Mouse (Mus musculus): ENCODE results near the gene Acaa1a. TPM values are rescaled to one million over a fixed set of nuclear protein-coding genes. Genes with fewer than 3 reads are reported as not detected.

The Acaa1a gene
- polyA plus RNA-seq, 1 experiment, result 50.9 TPM

GRCm38 (mm10) chr9:119382603-119383002 is 43.1 kb downstream of the Acaa1a start:
- Histone ChIP-seq H3K4me3 (ENCODE audit: insufficient read depth, poor library complexity, severe bottlenecking) (no peak overlapping the region), H3K79me3 (ENCODE audit: low read depth) (no peaks in the 10 kb centered on the region), H3ac (ENCODE audit: control insufficient read depth, insufficient read length, low read depth) (no peak overlapping the region), H3K27me3 (ENCODE audit: control insufficient read depth, insufficient read depth, insufficient read length) (no peaks in the 10 kb centered on the region), H3K79me2 (ENCODE audit: control insufficient read depth, insufficient read depth) (no peaks in the 10 kb centered on the region), H3K36me3 (ENCODE audit: control insufficient read depth, insufficient read depth) (no peaks in the 10 kb centered on the region)
- TF ChIP-seq FOSL1 (IDR thresholded peaks at IDR 0.05; ENCODE audit: insufficient read depth, low read length, poor library complexity, severe bottlenecking) (no peak), CEBPB (IDR thresholded peaks at IDR 0.05; ENCODE audit: low read depth) (no peak), MYOG (IDR thresholded peaks at IDR 0.05; ENCODE audit: control insufficient read depth, extremely low read depth, insufficient read length) (no peak), MAX (IDR thresholded peaks at IDR 0.05) (no peak), CTCF (IDR thresholded peaks at IDR 0.05; ENCODE audit: control insufficient read depth, insufficient read depth, insufficient read length) (no peak), MYOD1 (IDR thresholded peaks at IDR 0.05; ENCODE audit: control insufficient read depth, insufficient read length, low read depth) (no peak), USF1 (IDR thresholded peaks at IDR 0.05; ENCODE audit: low read depth) (no peak)

- no peaks in the 10 kb centered on the region for H3K79me2 ChIP-seq (ENCODE audit: control insufficient read depth, insufficient read depth)
- TF ChIP-seq CEBPB (IDR thresholded peaks at IDR 0.05; ENCODE audit: low read depth) (no peak), MAX (IDR thresholded peaks at IDR 0.05) (no peak), MYOG (IDR thresholded peaks at IDR 0.05; ENCODE audit: control insufficient read depth, extremely low read depth, insufficient read length) (no peak), FOSL1 (IDR thresholded peaks at IDR 0.05; ENCODE audit: insufficient read depth, low read length, poor library complexity, severe bottlenecking) (no peak), USF1 (IDR thresholded peaks at IDR 0.05; ENCODE audit: low read depth) (no peak), CTCF (IDR thresholded peaks at IDR 0.05; ENCODE audit: control insufficient read depth, insufficient read depth, insufficient read length) (no peak), MYOD1 (IDR thresholded peaks at IDR 0.05; ENCODE audit: control insufficient read depth, insufficient read length, low read depth) (no peak)
- H3ac ChIP-seq (ENCODE audit: control insufficient read depth, insufficient read length, low read depth), result no peak overlapping the region
- H3K79me3 ChIP-seq (ENCODE audit: low read depth), result no peaks in the 10 kb centered on the region
- no peaks in the 10 kb centered on the region for H3K27me3 ChIP-seq (ENCODE audit: control insufficient read depth, insufficient read depth, insufficient read length)
- H3K4me3 ChIP-seq (ENCODE audit: insufficient read depth, poor library complexity, severe bottlenecking), result no peak overlapping the region
- no peaks in the 10 kb centered on the region for H3K36me3 ChIP-seq (ENCODE audit: control insufficient read depth, insufficient read depth)
Measured at GRCm38 (mm10) chr9:119388956-119389355, 49.5 kb downstream of the Acaa1a start.

DNA sequence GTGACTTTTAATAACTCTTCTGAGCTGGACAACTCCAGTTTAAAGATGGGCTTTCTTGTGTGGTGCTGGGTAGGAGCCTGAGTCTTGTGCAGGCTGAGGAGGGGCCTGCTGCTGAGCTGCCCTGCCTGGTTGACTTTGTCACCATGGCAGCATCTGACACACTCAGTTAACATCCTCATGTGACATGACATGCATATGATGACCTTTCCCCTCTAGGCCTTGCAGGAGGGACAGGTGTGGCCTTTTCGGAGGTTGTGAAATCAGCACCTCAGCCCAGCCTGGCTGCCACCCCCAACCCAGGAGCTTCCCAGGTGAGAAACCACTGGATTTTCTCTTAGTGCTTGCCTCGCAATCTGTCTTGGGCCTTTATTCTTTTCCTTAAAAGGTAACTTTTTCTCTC is 50.7 kb downstream of the Acaa1a start:
- Histone ChIP-seq H3ac (ENCODE audit: control insufficient read depth, insufficient read length, low read depth) (no peak overlapping the region), H3K27me3 (ENCODE audit: control insufficient read depth, insufficient read depth, insufficient read length) (no peaks in the 10 kb centered on the region), H3K4me3 (ENCODE audit: insufficient read depth, poor library complexity, severe bottlenecking) (no peak overlapping the region), H3K79me2 (ENCODE audit: control insufficient read depth, insufficient read depth) (no peaks in the 10 kb centered on the region), H3K36me3 (ENCODE audit: control insufficient read depth, insufficient read depth) (no peaks in the 10 kb centered on the region), H3K79me3 (ENCODE audit: low read depth) (no peaks in the 10 kb centered on the region)
- TF ChIP-seq FOSL1 (IDR thresholded peaks at IDR 0.05; ENCODE audit: insufficient read depth, low read length, poor library complexity, severe bottlenecking) (no peak), USF1 (IDR thresholded peaks at IDR 0.05; ENCODE audit: low read depth) (no peak), MYOD1 (IDR thresholded peaks at IDR 0.05; ENCODE audit: control insufficient read depth, insufficient read length, low read depth) (no peak), MYOG (IDR thresholded peaks at IDR 0.05; ENCODE audit: control insufficient read depth, extremely low read depth, insufficient read length) (no peak), CEBPB (IDR thresholded peaks at IDR 0.05; ENCODE audit: low read depth) (no peak), CTCF (IDR thresholded peaks at IDR 0.05; ENCODE audit: control insufficient read depth, insufficient read depth, insufficient read length) (no peak), MAX (IDR thresholded peaks at IDR 0.05) (no peak)

DNA sequence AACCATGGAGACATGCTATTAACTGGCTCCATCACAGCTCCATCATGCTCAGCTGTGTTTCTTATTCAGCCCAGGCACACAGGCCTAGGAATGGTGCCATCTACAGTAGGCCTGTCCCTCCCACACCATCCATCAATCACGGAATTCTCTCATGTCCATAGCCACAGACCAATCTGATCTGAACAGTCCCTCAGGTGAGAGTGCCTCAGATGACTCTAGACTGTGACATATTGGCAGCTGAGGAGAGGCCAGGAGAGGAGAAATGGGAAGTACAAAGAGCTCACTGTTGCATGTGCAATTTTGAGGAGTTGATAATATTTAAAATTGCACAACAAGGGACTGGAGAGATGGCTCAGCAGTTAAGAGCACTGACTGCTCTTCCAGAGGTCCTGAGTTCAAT is 55.3 kb downstream of the Acaa1a start:
- H3K36me3 ChIP-seq (ENCODE audit: control insufficient read depth, insufficient read depth), result no peaks in the 10 kb centered on the region
- H3K27me3 ChIP-seq (ENCODE audit: control insufficient read depth, insufficient read depth, insufficient read length), result peaks cover 4% of the 10 kb centered on the region
- H3K4me3 ChIP-seq (ENCODE audit: insufficient read depth, poor library complexity, severe bottlenecking), result no peak overlapping the region
- TF ChIP-seq MAX (IDR thresholded peaks at IDR 0.05) (no peak), MYOG (IDR thresholded peaks at IDR 0.05; ENCODE audit: control insufficient read depth, extremely low read depth, insufficient read length) (no peak), CEBPB (IDR thresholded peaks at IDR 0.05; ENCODE audit: low read depth) (no peak), FOSL1 (IDR thresholded peaks at IDR 0.05; ENCODE audit: insufficient read depth, low read length, poor library complexity, severe bottlenecking) (no peak), USF1 (IDR thresholded peaks at IDR 0.05; ENCODE audit: low read depth) (no peak), CTCF (IDR thresholded peaks at IDR 0.05; ENCODE audit: control insufficient read depth, insufficient read depth, insufficient read length) (no peak), MYOD1 (IDR thresholded peaks at IDR 0.05; ENCODE audit: control insufficient read depth, insufficient read length, low read depth) (no peak)
- H3K79me2 ChIP-seq (ENCODE audit: control insufficient read depth, insufficient read depth), result no peaks in the 10 kb centered on the region
- H3ac ChIP-seq (ENCODE audit: control insufficient read depth, insufficient read length, low read depth), result no peak overlapping the region
- H3K79me3 ChIP-seq (ENCODE audit: low read depth), result no peaks in the 10 kb centered on the region

Other genes with a start within 250 kb of the Acaa1a start
- 8.8 TPM for gene Plcd1, start 246.2 kb upstream of the Acaa1a start, polyA plus RNA-seq (2012; fragmentation: generic; extraction: Trizol)
- 0.01 TPM for gene Dlec1, start 237.2 kb upstream of the Acaa1a start, polyA plus RNA-seq (2012; fragmentation: generic; extraction: Trizol)
- 0.96 TPM for gene Acaa1b, start 182.6 kb upstream of the Acaa1a start, polyA plus RNA-seq (2012; fragmentation: generic; extraction: Trizol)
- gene Gm47289, start 180.5 kb upstream of the Acaa1a start, polyA plus RNA-seq (2012; fragmentation: generic; extraction: Trizol), result not detected
- gene Slc22a13, start 130.6 kb upstream of the Acaa1a start, polyA plus RNA-seq (2012; fragmentation: generic; extraction: Trizol), result not detected
- 13.0 TPM for gene Oxsr1, start 17.2 kb upstream of the Acaa1a start, polyA plus RNA-seq (2012; fragmentation: generic; extraction: Trizol)
- 19.5 TPM for gene Myd88, start 1.7 kb downstream of the Acaa1a start, polyA plus RNA-seq (2012; fragmentation: generic; extraction: Trizol)
- gene Xylb, start 17.7 kb downstream of the Acaa1a start, polyA plus RNA-seq (2012; fragmentation: generic; extraction: Trizol), result 3.1 TPM
- gene Slc22a14, start 25.9 kb downstream of the Acaa1a start, polyA plus RNA-seq (2012; fragmentation: generic; extraction: Trizol), result not detected
- 0.83 TPM for gene Acvr2b, start 62.4 kb downstream of the Acaa1a start, polyA plus RNA-seq (2012; fragmentation: generic; extraction: Trizol)
- 7.3 TPM for gene Exog, start 105.3 kb downstream of the Acaa1a start, polyA plus RNA-seq (2012; fragmentation: generic; extraction: Trizol)
- 13.6 TPM for gene Scn5a, start 239.3 kb downstream of the Acaa1a start, polyA plus RNA-seq (2012; fragmentation: generic; extraction: Trizol)